ENCODE assay signal across 8 mouse cellular contexts in the genomic region with DNA sequence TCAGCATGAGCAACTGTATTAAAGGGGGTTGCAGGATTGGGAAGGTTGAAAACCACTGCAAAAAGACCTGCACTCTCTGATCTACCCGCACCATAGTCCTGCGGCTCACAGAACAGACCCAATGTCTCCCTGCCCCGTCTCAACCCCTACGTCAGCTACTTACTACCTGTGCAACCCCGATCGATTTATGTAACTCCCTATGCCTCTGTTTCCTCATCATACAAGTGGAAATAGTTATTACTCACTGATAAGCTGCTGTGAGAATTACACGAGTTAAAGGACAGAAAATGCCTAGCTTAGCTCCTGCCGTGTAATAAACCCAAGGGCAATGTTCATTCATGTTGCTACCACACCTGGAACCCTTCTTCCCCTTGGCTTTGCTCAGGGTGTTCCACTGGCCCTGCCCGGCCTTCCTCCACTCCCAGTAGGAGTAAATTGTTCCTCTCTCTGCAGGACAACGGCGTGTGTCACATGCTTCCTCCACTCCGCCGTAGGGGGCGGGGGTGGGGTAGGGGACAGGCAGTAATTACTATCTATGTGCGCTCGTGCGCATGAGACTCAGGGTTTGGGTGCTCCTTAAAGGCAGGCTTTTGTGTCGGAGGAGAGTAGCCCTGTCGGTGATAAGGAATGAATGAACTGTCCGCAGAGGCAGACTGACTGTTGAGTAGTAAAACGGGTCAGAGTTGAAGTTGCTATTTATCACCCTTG. TPM values are rescaled to one million over a fixed set of nuclear protein-coding genes. Genes with fewer than 3 reads are reported as not detected.
DNase-seq lines count a peak whose midpoint lies in the region; ATAC-seq and TF ChIP-seq lines count a peak whose summit lies in the region.

No protein-coding gene starts in this region.

- H3K4me2 ChIP-seq in lung, embryonic 15.5 days: peak overlapping the region; percentile 31
- H3K4me2 ChIP-seq in stomach, postnatal 0 days (replicated peaks; ENCODE audit: low read depth): peak overlapping the region; percentile 2; the same call in 1 of the 2 replicates

- no peak for TF ChIP-seq CTCF in stomach, postnatal 0 days (IDR thresholded peaks at IDR 0.05; ENCODE audit: low read depth)

- DNase-seq in retina, postnatal 1 day: peak; percentile 78
- DNase-seq in retina, embryonic 14.5 days (ENCODE audit: low spot score): no peak
- peak; percentile 49 for DNase-seq in embryo, embryonic 11 days
- DNase-seq in hindbrain, embryonic 10.5 days (ENCODE audit: low spot score): peak; percentile 23
- peak; percentile 54 for DNase-seq in stomach, postnatal 0 days (ENCODE audit: low spot score)
- DNase-seq in cerebellum, adult 9-10 months: no peak
- no peak for DNase-seq in layer of hippocampus, postnatal 36 days

- H3K27ac ChIP-seq in hindbrain, embryonic 10.5 days: no peak overlapping the region
- no peak overlapping the region for H3K27ac ChIP-seq in lung, embryonic 15.5 days
- peak overlapping the region; percentile 75 for H3K27ac ChIP-seq in stomach, postnatal 0 days (replicated peaks)

- H3K4me3 ChIP-seq in hindbrain, embryonic 10.5 days: no peak overlapping the region
- no peak overlapping the region for H3K4me3 ChIP-seq in lung, embryonic 15.5 days
- H3K4me3 ChIP-seq in stomach, postnatal 0 days (ENCODE audit: low read depth, low read length): no peak overlapping the region

- H3K27me3 ChIP-seq in hindbrain, embryonic 10.5 days (ENCODE audit: insufficient read depth, poor library complexity, severe bottlenecking): no peaks in the 10 kb centered on the region
- no peaks in the 10 kb centered on the region for H3K27me3 ChIP-seq in lung, embryonic 15.5 days
- H3K27me3 ChIP-seq in stomach, postnatal 0 days (ENCODE audit: control insufficient read depth, insufficient read depth, low read length): no peaks in the 10 kb centered on the region

- H3K9ac ChIP-seq in lung, embryonic 15.5 days: no peak overlapping the region
- H3K9ac ChIP-seq in stomach, postnatal 0 days (ENCODE audit: low read length): no peak overlapping the region

- H3K36me3 ChIP-seq in hindbrain, embryonic 10.5 days: no peaks in the 10 kb centered on the region
- H3K36me3 ChIP-seq in lung, embryonic 15.5 days: no peaks in the 10 kb centered on the region
- H3K36me3 ChIP-seq in stomach, postnatal 0 days (ENCODE audit: control insufficient read depth, insufficient read depth, low read length): no peaks in the 10 kb centered on the region

- no peak for ATAC-seq in lung, embryonic 15.5 days (ENCODE audit: borderline replicate concordance, extremely low read depth, low FRiP score, low TSS enrichment)
- ATAC-seq in stomach, postnatal 0 days (ENCODE audit: low FRiP score, low TSS enrichment): peak; percentile 73

- H3K9me3 ChIP-seq in hindbrain, embryonic 10.5 days: no peaks in the 10 kb centered on the region
- no peaks in the 10 kb centered on the region for H3K9me3 ChIP-seq in lung, embryonic 15.5 days
- H3K9me3 ChIP-seq in stomach, postnatal 0 days (ENCODE audit: control insufficient read depth, low read length): no peaks in the 10 kb centered on the region

- 45% methylated on average over 21 of the region's 21 CpGs for WGBS in hindbrain, embryonic 10.5 days
- 32% methylated on average over 21 of the region's 21 CpGs for WGBS in lung, embryonic 15.5 days
- 31% methylated on average over 21 of the region's 21 CpGs for WGBS in stomach, postnatal 0 days

- peaks cover 16% of the 10 kb centered on the region for H3K4me1 ChIP-seq in hindbrain, embryonic 10.5 days (replicated peaks)
- H3K4me1 ChIP-seq in lung, embryonic 15.5 days: peaks cover 15% of the 10 kb centered on the region; the same call in 1 of the 2 replicates
- no peaks in the 10 kb centered on the region for H3K4me1 ChIP-seq in stomach, postnatal 0 days (replicated peaks; ENCODE audit: control insufficient read depth, insufficient read depth)

- no peak for TF ChIP-seq EP300 in stomach, postnatal 0 days (optimal IDR thresholded peaks at IDR 0.05)

RNA-seq across cellular contexts. Expression of a gene that starts 2.7 kb away (rescaled TPM):
- polyA plus RNA-seq in hindbrain, embryonic 10.5 days (2016; fragmentation: Nextera tagmentation; extraction: Ambion mirVana): 0.43 and 0.91 TPM in 2 replicates
- polyA plus RNA-seq in lung, embryonic 15.5 days (2015; fragmentation: Nextera tagmentation; extraction: Ambion mirVana): 26.8 and 36.0 TPM in 2 replicates
- 359 and 387 TPM in 2 replicates for polyA plus RNA-seq in stomach, postnatal 0 days (2015; fragmentation: Nextera tagmentation; extraction: Ambion mirVana)
- 1 to 10 TPM in 1 of 2 experiments, under 1 TPM in 1; 0.62 to 1.4 TPM for total RNA-seq in layer of hippocampus, postnatal 36 days (2021)

RNA-seq across cellular contexts. Expression of a gene that starts 53.3 kb away (rescaled TPM):
- 56.6 and 76.9 TPM in 2 replicates for polyA plus RNA-seq in hindbrain, embryonic 10.5 days (2016; fragmentation: Nextera tagmentation; extraction: Ambion mirVana)
- polyA plus RNA-seq in lung, embryonic 15.5 days (2015; fragmentation: Nextera tagmentation; extraction: Ambion mirVana): 50.8 and 52.8 TPM in 2 replicates
- polyA plus RNA-seq in stomach, postnatal 0 days (2015; fragmentation: Nextera tagmentation; extraction: Ambion mirVana): 5.9 and 7.4 TPM in 2 replicates
- under 1 TPM; 0.37 to 0.86 TPM for total RNA-seq in layer of hippocampus, postnatal 36 days (2021)

Comparison
In these comparisons a context has a peak if more than half of its experiments do, and no peak if none do; other contexts are left out.
1. DNase-seq: peak in retina, postnatal 1 day (single experiment), embryo, embryonic 11 days (single experiment), hindbrain, embryonic 10.5 days (single experiment) and stomach, postnatal 0 days (single experiment); none in retina, embryonic 14.5 days (single experiment), cerebellum, adult 9-10 months (single experiment) and layer of hippocampus, postnatal 36 days (0 of 2).
2. RNA of a gene that starts 2.7 kb away (polyA plus RNA-seq): 359 to 387 TPM in stomach, postnatal 0 days and 26.8 to 36.0 TPM in lung, embryonic 15.5 days; 0.43 to 0.91 TPM in hindbrain, embryonic 10.5 days; every median in the first group is over 10 times any median in the second.